Mouse (Mus musculus): ENCODE measurements around the gene Mtmr12.
"Not testable (repeated sequence)": the region's sequence is repeated elsewhere in the genome, so short reads cannot be mapped to it uniquely, and the experiment has no call there.

Mtmr12 gene

DNA sequence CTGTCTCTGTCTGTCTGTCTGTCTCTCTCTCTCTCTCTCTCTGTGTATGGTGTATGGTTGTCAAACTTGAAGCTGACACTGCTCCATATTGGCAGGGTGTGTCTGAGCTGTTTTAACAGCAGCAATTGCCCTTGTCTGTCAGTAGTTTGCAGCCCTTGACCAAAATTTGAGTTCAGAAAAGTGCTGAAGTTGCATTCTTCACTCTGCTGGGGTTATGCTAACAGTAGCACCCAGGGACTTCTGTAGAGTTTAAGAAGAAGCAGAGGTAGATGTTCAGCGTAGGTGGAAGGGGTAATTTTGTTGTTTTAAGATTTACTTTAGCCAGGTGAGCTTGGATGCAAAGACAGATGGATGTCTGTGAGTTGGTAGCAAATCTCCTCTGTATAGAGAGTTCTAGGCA is 7.4 kb downstream of the Mtmr12 start:
- no peak for DNase-seq

- no peak for DNase-seq
Observed at GRCm38 (mm10) chr15:12214531-12215414, 9.9 kb downstream of the Mtmr12 start.

DNA sequence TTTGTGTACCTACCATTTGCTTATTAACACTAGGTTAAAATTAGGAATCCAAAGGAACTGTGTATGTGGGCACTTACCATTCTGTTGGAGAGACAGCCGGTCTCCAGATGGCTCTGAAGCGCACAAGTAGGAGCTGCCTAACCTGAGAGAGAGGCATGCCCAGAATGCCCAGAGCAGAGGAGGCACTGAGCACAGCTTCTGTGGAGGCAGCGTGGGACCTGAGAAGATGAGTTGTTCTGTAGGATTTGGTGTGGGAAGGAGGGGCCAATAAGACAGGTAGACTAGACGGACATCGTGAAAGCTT is 10.5 kb downstream of the Mtmr12 start:
- DNase-seq = no peak

DNA sequence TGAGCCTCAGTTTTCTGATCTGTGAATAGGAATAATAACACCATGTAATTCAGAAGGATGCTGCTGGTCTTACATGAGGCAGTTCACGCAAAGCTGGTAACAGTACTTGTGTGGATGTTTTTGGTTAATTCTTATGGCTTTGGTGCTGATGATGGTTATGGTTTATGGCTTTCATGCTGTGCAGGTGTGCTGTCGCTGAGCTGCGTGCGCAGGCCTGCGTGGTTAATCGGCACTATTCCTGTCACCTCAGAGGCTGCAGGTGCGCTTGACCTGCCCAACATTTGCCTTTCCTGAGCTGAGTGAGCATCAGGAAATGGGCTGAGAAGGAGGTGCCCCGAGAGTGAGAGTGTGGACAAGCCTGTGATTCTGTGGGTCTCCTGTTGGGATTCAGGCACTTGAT is 11.3 kb downstream of the Mtmr12 start:
- no peak for DNase-seq

DNA sequence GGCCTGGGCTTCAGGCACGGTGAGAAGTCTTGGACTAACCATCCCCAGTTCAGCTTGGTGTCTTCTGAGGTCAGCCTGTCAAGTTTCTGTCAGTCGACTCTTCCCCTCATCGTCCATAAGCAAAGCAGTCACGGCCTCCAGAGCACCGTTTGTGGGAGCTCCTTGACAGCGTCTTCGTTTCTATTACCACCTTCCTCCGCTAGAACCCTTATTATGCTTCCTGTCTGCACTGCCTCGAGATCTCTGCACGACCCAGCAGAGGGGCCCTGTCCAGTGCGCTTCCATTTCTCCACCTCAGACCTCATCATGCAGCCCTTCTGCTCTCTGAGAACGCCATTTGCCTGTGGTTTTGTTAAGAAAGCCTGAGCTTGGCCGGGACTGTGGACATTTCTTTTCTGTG is 12.0 kb downstream of the Mtmr12 start:
- DNase-seq = no peak

GRCm38 (mm10) chr15:12217332-12217731 is 12.5 kb downstream of the Mtmr12 start:
- DNase-seq = not testable (repeated sequence)

- DNase-seq = no peak
Observed at GRCm38 (mm10) chr15:12217849-12218248, 13.0 kb downstream of the Mtmr12 start.

GRCm38 (mm10) chr15:12218583-12219382 is 14.0 kb downstream of the Mtmr12 start:
- DNase-seq = no peak

DNA sequence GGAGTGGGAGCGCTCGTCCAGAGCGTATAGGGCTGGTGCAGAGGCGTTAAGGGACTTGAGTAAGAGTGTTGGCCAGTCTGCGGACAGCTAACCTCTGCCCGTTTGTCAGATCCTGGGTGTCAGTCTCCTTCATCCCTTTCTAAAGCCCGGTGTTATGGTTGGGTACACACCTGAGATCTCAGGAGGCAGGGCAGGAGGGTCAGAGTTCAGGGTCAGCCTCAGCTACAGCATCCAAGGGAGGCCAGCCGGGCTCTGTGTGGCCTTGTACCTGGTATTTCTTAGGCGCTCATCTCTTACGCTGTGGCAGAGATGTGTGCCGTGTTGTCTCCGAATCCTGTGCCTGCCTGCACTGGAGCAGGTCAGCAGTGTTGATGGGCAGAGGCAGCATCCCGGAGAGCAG is 16.3 kb downstream of the Mtmr12 start:
- no peak for DNase-seq

- DNase-seq = no peak
Observed at GRCm38 (mm10) chr15:12222564-12223302, 17.9 kb downstream of the Mtmr12 start.

- DNase-seq = no peak
Observed at GRCm38 (mm10) chr15:12223393-12223792, 18.6 kb downstream of the Mtmr12 start.

GRCm38 (mm10) chr15:12224239-12224638 is 19.4 kb downstream of the Mtmr12 start:
- DNase-seq = no peak

- no peak for DNase-seq
Observed at GRCm38 (mm10) chr15:12225062-12225461, 20.2 kb downstream of the Mtmr12 start.

DNA sequence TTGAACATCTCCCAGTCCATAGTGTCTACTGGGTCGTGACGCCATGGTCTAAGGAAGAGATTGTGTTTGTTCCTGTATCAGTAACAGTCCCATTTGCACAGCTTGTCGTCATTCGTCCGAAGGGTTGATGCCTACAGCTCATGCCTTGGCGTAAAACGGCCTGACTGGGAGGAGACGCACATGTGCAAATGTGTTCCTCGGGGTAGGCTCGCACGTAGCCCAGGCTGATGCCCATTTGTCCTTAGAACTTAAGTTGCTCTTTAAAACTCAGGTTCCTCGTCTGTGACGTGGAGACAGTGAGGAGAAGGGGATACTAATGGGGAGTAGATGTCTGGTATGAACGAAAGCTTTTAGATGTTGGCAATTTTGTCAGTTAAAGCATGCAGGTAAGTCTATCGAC is 22.1 kb downstream of the Mtmr12 start:
- DNase-seq = no peak

GRCm38 (mm10) chr15:12227355-12227754 is 22.5 kb downstream of the Mtmr12 start:
- DNase-seq = no peak

- DNase-seq = no peak
Observed at GRCm38 (mm10) chr15:12229603-12230242, 24.9 kb downstream of the Mtmr12 start.

DNA sequence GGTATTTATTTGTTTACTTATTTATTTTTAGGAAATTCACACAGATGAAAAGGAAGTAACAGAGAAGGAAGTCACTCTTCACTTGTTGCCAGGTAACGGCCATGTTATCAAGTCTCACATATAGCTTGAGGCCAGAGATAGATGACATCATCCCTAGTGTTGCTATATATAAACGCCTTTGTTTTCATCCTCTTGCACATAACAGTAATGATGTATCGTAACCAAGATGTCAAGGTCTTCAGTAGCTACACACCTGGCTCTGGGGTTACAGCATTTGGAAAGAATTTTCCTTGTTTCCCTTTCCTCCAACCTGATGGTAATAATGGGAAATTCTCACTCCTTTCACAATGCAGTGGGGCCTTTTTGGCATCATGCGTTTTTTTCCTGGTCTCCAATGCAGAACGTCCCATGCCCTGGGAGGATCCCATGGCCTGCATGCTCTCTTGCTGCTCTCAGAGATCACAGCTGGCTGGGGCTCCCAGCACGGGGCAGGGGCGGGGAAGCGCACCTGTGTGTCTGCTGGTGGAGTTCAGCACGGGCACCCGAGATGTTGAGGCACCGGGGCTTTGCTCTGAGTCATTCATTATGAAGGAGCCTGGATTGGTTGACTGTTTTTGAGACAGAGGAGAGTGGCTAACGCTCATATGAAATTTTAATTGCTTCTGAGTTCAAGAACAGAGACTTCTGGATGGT is 25.6 kb downstream of the Mtmr12 start:
- no peak for DNase-seq

DNA sequence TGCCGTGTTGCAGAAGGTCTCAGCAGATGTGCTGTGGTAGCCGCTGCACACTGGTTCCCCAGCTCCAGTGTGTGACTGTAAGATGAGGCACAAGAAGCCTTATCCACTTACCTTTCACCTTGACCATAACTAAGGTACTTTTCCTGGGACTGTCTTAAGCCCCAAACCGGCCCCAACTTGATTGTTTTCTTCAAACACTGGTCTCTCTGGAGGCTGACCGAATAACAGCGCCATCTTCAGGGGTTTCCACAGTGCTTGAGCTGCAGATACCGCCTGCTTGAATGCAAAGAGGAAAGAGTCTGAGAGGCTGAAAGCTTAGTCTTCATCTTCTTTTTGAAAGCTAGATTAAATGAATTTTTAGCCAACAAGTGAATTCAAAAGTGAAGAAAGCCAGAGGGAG is 26.6 kb downstream of the Mtmr12 start:
- DNase-seq = no peak

- no peak for DNase-seq
Observed at GRCm38 (mm10) chr15:12232429-12232828, 27.6 kb downstream of the Mtmr12 start.

DNA sequence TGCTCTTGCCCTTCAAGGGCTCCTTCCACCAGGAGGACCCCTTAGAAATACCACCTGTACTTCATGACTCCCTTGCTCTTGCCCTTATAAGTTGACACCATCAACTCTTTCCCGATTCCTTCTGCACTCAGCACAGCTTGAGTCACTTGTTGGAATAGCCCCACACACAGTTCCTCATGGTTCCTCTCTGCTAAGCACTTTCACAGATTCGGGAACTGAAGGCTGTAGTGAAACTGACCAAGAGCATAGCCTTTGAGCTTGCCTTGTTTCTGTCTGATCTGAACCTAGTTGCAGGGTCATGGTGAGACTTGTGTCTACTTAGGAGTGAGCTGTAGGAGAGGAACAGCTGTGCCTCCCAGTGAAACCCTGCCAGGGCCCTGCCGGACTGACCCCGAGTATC is 28.2 kb downstream of the Mtmr12 start:
- DNase-seq = no peak

- no peak for DNase-seq
Observed at GRCm38 (mm10) chr15:12235559-12235958, 30.7 kb downstream of the Mtmr12 start.

- no peak for DNase-seq
Observed at GRCm38 (mm10) chr15:12235983-12236382, 31.2 kb downstream of the Mtmr12 start.
